Mouse (Mus musculus): Measurements from ENCODE around the gene Tctn1. TPM values are rescaled to one million over a fixed set of nuclear protein-coding genes. Genes with fewer than 3 reads are reported as not detected.

The Tctn1 gene
- total and polyA plus RNA-seq, 3 experiments, result 3.2 to 9.4 (median 3.9) TPM

DNA sequence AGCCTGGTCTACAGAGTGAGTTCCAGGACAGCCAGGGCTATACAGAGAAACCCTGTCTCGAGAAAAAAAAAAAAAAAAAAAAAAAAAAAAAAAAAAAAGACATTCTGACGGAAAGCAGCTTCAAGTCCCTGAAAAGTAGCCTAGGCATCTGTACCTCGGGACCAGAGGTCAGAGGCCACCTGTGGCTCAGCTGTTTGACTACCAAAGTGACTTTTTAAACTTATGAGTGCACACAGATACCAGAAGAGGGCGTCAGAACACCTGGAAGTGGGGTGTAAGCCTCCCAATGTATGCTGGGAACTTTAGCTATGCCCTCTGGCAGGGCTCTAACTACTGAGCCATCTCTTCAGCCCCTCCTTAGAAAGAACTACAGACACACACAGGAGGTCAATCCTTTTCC is 71.9 kb downstream of the Tctn1 start:
- WGBS, result 39% methylated on average over 3 of the region's 4 CpGs
- intact Hi-C loops (cut with DNase I), result no loop called here
- no peak overlapping the region for H3K9ac ChIP-seq (ENCODE audit: low read depth, low read length)

DNA sequence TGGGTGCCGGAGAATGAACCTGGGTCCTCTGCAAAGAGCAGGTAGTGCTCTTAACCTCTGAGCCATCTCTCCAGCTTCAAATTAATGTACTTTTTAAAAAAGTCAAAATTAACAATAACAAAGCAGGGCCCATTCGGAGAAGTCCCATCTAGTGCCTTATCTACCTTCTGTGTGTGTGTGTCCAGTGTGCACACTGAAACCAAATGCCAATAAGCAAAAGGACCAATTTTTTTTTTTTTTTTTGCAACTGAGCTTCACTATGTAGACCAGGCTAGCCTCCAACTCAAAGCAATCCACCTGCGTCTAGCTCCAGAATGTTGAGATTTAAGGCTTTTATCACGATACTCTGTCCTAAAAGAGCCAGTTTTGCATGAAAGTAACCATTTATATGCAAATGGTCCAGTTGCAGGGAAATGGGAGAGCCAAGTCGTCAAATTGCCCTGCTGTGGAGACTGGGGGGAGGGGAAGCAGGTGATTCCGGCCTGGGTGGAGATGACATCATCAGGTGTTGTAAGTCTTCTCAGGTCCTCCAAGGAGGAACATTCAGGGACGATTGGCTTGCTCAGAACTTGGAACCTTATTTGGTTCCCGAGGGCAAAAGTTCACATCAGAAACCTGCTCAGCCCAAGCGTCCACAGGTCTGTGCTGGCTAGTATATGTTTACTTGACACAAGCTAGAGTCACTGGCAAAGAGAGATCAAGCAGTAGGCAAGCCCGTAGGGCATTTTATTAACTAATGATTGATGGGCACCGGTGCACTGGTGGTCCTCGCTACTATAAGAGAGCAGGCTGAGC is 72.8 kb downstream of the Tctn1 start:
- Histone ChIP-seq H3K36me3 (ENCODE audit: control insufficient read depth, insufficient read depth, low read length) (no peaks in the 10 kb centered on the region), H3K4me1 (ENCODE audit: control insufficient read depth, insufficient read depth, low read length) (no peaks in the 10 kb centered on the region), H3K4me3 (no peak overlapping the region), H3K27ac (no peak overlapping the region), H3K79me2 (replicated peaks; ENCODE audit: control insufficient read depth, insufficient read depth, low read length) (no peaks in the 10 kb centered on the region), H3K9ac (ENCODE audit: low read depth, low read length) (no peak overlapping the region), H3K27me3 (ENCODE audit: control insufficient read depth, insufficient read depth, low read length) (no peaks in the 10 kb centered on the region)
- intact Hi-C loops (cut with DNase I), result no loop called here
- DNase-seq, result no peak
- WGBS, result 83% methylated on average over 12 of the region's 12 CpGs
- no peak for TF ChIP-seq EP300 (IDR thresholded peaks at IDR 0.05; ENCODE audit: insufficient read depth, low read depth, low read length)
- no peak for TF ChIP-seq CTCF (IDR thresholded peaks at IDR 0.05)
- TF ChIP-seq POLR2A (IDR thresholded peaks at IDR 0.05; ENCODE audit: insufficient read depth, low read depth, low read length), result no peak

More for the DNA sequence above, 71.9 kb downstream of the Tctn1 start:
- no peaks in the 10 kb centered on the region for H3K27me3 ChIP-seq (ENCODE audit: control insufficient read depth, insufficient read depth, low read length)
- DNase-seq, result no peak
- no peak for TF ChIP-seq EP300 (IDR thresholded peaks at IDR 0.05; ENCODE audit: insufficient read depth, low read depth, low read length)
- TF ChIP-seq POLR2A (IDR thresholded peaks at IDR 0.05; ENCODE audit: insufficient read depth, low read depth, low read length), result no peak
- no peak for TF ChIP-seq CTCF (IDR thresholded peaks at IDR 0.05)
- no peak overlapping the region for H3K27ac ChIP-seq
- H3K36me3 ChIP-seq (ENCODE audit: control insufficient read depth, insufficient read depth, low read length), result no peaks in the 10 kb centered on the region
- no peak overlapping the region for H3K4me3 ChIP-seq
- no peaks in the 10 kb centered on the region for H3K4me1 ChIP-seq (ENCODE audit: control insufficient read depth, insufficient read depth, low read length)
- no peaks in the 10 kb centered on the region for H3K79me2 ChIP-seq (replicated peaks; ENCODE audit: control insufficient read depth, insufficient read depth, low read length)

DNA sequence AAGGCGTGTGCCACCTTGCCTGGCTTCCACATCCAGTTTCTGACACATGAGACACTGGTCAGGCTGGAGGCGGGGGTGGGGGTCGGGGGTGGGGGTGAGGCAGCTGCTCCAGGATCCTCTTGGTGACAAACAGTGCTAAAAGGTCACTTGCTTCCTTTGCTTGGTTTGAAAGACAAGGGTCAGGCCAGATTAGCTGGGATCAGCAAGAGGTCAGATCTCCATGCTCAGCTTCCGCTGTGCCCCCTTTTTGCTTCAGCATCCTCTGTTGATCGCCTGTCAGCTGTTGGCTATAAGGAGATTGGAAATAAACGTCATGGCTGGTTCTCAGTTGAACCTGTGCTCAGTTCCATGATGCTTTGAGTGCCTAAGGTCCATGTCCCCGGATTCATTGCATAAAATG is 73.8 kb downstream of the Tctn1 start:
- no peaks in the 10 kb centered on the region for H3K36me3 ChIP-seq (ENCODE audit: control insufficient read depth, insufficient read depth, low read length)
- H3K27me3 ChIP-seq (ENCODE audit: control insufficient read depth, insufficient read depth, low read length), result no peaks in the 10 kb centered on the region
- WGBS, result 58% methylated on average over 7 of the region's 7 CpGs
- no peaks in the 10 kb centered on the region for H3K4me1 ChIP-seq (ENCODE audit: control insufficient read depth, insufficient read depth, low read length)
- H3K27ac ChIP-seq, result no peak overlapping the region
- H3K4me3 ChIP-seq, result no peak overlapping the region
- no peak overlapping the region for H3K9ac ChIP-seq (ENCODE audit: low read depth, low read length)
- intact Hi-C loops (cut with DNase I), result no loop called here
- DNase-seq, result no peak
- TF ChIP-seq CTCF (IDR thresholded peaks at IDR 0.05) (no peak), EP300 (IDR thresholded peaks at IDR 0.05; ENCODE audit: insufficient read depth, low read depth, low read length) (no peak), POLR2A (IDR thresholded peaks at IDR 0.05; ENCODE audit: insufficient read depth, low read depth, low read length) (no peak)
- H3K79me2 ChIP-seq (replicated peaks; ENCODE audit: control insufficient read depth, insufficient read depth, low read length), result no peaks in the 10 kb centered on the region

DNA sequence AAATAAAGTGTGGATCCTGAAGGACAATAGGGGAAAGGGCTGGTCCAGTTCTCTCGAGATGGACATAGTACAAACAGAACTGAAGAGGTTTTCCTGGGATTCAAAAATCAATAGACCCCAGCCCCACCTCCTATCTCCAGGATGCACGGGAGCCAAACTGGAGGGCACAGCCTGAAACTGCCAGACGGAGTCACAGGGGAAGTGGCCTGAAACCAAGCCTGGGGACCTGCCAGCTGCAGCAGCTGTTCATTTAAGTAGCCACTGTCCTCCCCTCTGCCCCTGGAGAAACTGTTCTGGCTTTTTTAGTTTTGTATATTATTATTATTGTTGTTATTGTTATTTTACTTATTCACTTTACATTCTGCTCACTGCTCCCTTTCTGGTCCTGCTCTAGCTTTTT is 75.1 kb downstream of the Tctn1 start:
- Histone ChIP-seq H3K4me1 (ENCODE audit: control insufficient read depth, insufficient read depth, low read length) (no peaks in the 10 kb centered on the region), H3K36me3 (ENCODE audit: control insufficient read depth, insufficient read depth, low read length) (no peaks in the 10 kb centered on the region), H3K79me2 (replicated peaks; ENCODE audit: control insufficient read depth, insufficient read depth, low read length) (no peaks in the 10 kb centered on the region), H3K9ac (ENCODE audit: low read depth, low read length) (no peak overlapping the region), H3K27ac (no peak overlapping the region), H3K27me3 (ENCODE audit: control insufficient read depth, insufficient read depth, low read length) (no peaks in the 10 kb centered on the region), H3K4me3 (no peak overlapping the region)
- 24% methylated on average over 3 of the region's 3 CpGs for WGBS
- DNase-seq, result no peak
- TF ChIP-seq EP300 (IDR thresholded peaks at IDR 0.05; ENCODE audit: insufficient read depth, low read depth, low read length) (no peak), CTCF (IDR thresholded peaks at IDR 0.05) (no peak), POLR2A (IDR thresholded peaks at IDR 0.05; ENCODE audit: insufficient read depth, low read depth, low read length) (no peak)
- intact Hi-C loops (cut with DNase I), result no loop called here

Other genes starting within 250 kb of the Tctn1 start
- 10 to 100 TPM; 18.1 to 18.4 TPM for gene Cux2, start 214.4 kb downstream of the Tctn1 start, total RNA-seq (2021)
- gene Cux2, start 214.4 kb downstream of the Tctn1 start, polyA plus RNA-seq (2012; rRNA removed), result 11.4 and 16.7 TPM in 2 replicates
- over 10,000 TPM; 18,797 to 22,206 TPM for gene Myl2, start 163.5 kb downstream of the Tctn1 start, total RNA-seq (2021)
- 7,725 and 11,177 TPM in 2 replicates for gene Myl2, start 163.5 kb downstream of the Tctn1 start, polyA plus RNA-seq (2012; rRNA removed)
- under 1 TPM in 1 of 2 experiments, not detected in 1; 0.16 TPM for gene Ccdc63, start 123.6 kb downstream of the Tctn1 start, total RNA-seq (2021)
- 0.08 and 0.12 TPM in 2 replicates for gene Ccdc63, start 123.6 kb downstream of the Tctn1 start, polyA plus RNA-seq (2012; rRNA removed)
- 100 to 1,000 TPM; 101 to 127 TPM for gene Ppp1cc, start 106.2 kb downstream of the Tctn1 start, total RNA-seq (2021)
- gene Ppp1cc, start 106.2 kb downstream of the Tctn1 start, polyA plus RNA-seq (2012; rRNA removed), result 59.7 and 87.8 TPM in 2 replicates
- 1 to 10 TPM in 1 of 2 experiments, under 1 TPM in 1; 0.81 to 1.5 TPM for gene Hvcn1, start 57.7 kb downstream of the Tctn1 start, total RNA-seq (2021)
- 2.4 and 2.9 TPM in 2 replicates for gene Hvcn1, start 57.7 kb downstream of the Tctn1 start, polyA plus RNA-seq (2012; rRNA removed)
- gene Pptc7, start 19.9 kb upstream of the Tctn1 start, total RNA-seq (2021), result 100 to 1,000 TPM; 108 to 133 TPM
- 77.5 and 122 TPM in 2 replicates for gene Pptc7, start 19.9 kb upstream of the Tctn1 start, polyA plus RNA-seq (2012; rRNA removed)
- under 1 TPM; 0.50 to 0.97 TPM for gene Rad9b, start 89.8 kb upstream of the Tctn1 start, total RNA-seq (2021)
- 2.5 and 3.0 TPM in 2 replicates for gene Rad9b, start 89.8 kb upstream of the Tctn1 start, polyA plus RNA-seq (2012; rRNA removed)
- gene Vps29, start 89.9 kb upstream of the Tctn1 start, total RNA-seq (2021), result 10 to 100 TPM; 85.4 to 91.4 TPM
- 39.2 and 70.9 TPM in 2 replicates for gene Vps29, start 89.9 kb upstream of the Tctn1 start, polyA plus RNA-seq (2012; rRNA removed)
- gene Gpn3, start 107.4 kb upstream of the Tctn1 start, total RNA-seq (2021), result 10 to 100 TPM; 23.5 to 28.0 TPM
- 19.2 and 19.8 TPM in 2 replicates for gene Gpn3, start 107.4 kb upstream of the Tctn1 start, polyA plus RNA-seq (2012; rRNA removed)
- 10 to 100 TPM; 11.1 to 12.3 TPM for gene Fam216a, start 107.9 kb upstream of the Tctn1 start, total RNA-seq (2021)
- gene Fam216a, start 107.9 kb upstream of the Tctn1 start, polyA plus RNA-seq (2012; rRNA removed), result 10.7 and 15.3 TPM in 2 replicates
- gene Arpc3, start 127.4 kb upstream of the Tctn1 start, total RNA-seq (2021), result 10 to 100 TPM; 91.5 to 98.7 TPM
- gene Arpc3, start 127.4 kb upstream of the Tctn1 start, polyA plus RNA-seq (2012; rRNA removed), result 89.6 and 97.1 TPM in 2 replicates
- gene Anapc7, start 157.2 kb upstream of the Tctn1 start, total RNA-seq (2021), result 10 to 100 TPM; 25.9 to 27.1 TPM
- gene Anapc7, start 157.2 kb upstream of the Tctn1 start, polyA plus RNA-seq (2012; rRNA removed), result 23.2 and 25.4 TPM in 2 replicates
- over 10,000 TPM; 11,796 to 13,259 TPM for gene Atp2a2, start 237.8 kb upstream of the Tctn1 start, total RNA-seq (2021)
- 3,546 and 6,285 TPM in 2 replicates for gene Atp2a2, start 237.8 kb upstream of the Tctn1 start, polyA plus RNA-seq (2012; rRNA removed)

Data from heart, adult 2 months (tissue).